ENCODE assay signal across 28 mouse cellular contexts in genomic region chr4:16232483-16232882, GRCm38 (mm10).
DNase-seq lines count a peak whose midpoint lies in the region; ATAC-seq and TF ChIP-seq lines count a peak whose summit lies in the region.
"Had no signal": no experiment of that assay in that cellular context is flagged by ENCODE, and none has a peak within 500 bp of the region (broad histone marks: within the 10 kb centered on the region; RNA-seq: fewer than 3 reads in every experiment).

No protein-coding gene starts in this region.

- H3K4me2 ChIP-seq in midbrain, embryonic 14.5 days (ENCODE audit: low read length), result no peak overlapping the region
- H3K4me2 ChIP-seq: heart, embryonic 13.5 days; hindbrain, embryonic 15.5 days; kidney, embryonic 15.5 days; liver, embryonic 11.5 days; lung, embryonic 15.5 days; neural tube, embryonic 15.5 days; stomach, embryonic 15.5 days had no signal

- WGBS in midbrain, embryonic 14.5 days, result 88% methylated on average over 8 of the region's 8 CpGs
- 91% methylated on average over 8 of the region's 8 CpGs for WGBS in midbrain, embryonic 10.5 days
- 92% methylated on average over 8 of the region's 8 CpGs for WGBS in thymus, adult 2 months

- H3K27ac ChIP-seq in left cerebral cortex, adult 2 months, result no peak overlapping the region
- no peak overlapping the region for H3K27ac ChIP-seq in midbrain, embryonic 14.5 days (replicated peaks; ENCODE audit: low read depth, low read length)
- H3K27ac ChIP-seq in midbrain, embryonic 10.5 days (replicated peaks), result no peak overlapping the region
- H3K27ac ChIP-seq in thymus, adult 2 months (ENCODE audit: control insufficient read depth, insufficient read depth, low read length), result no peak overlapping the region
- H3K27ac ChIP-seq: gastrocnemius, adult 2 months; heart, adult 2 months; heart, embryonic 13.5 days; hindbrain, embryonic 15.5 days; kidney, embryonic 15.5 days; lung, embryonic 15.5 days; neural tube, embryonic 15.5 days; stomach, embryonic 15.5 days had no signal

- TF ChIP-seq POLR2A in thymus, adult 2 months (IDR thresholded peaks at IDR 0.05; ENCODE audit: control insufficient read depth, extremely low read depth, insufficient read depth, low read length, poor library complexity), result no peak

- H3K27me3 ChIP-seq in midbrain, embryonic 14.5 days (ENCODE audit: control insufficient read depth, insufficient read depth, low read length), result no peaks in the 10 kb centered on the region
- H3K27me3 ChIP-seq in midbrain, embryonic 10.5 days (ENCODE audit: low read depth, poor library complexity, severe bottlenecking), result no peaks in the 10 kb centered on the region
- H3K27me3 ChIP-seq in thymus, adult 2 months (ENCODE audit: control insufficient read depth, insufficient read depth, low read length), result no peaks in the 10 kb centered on the region
- H3K27me3 ChIP-seq: heart, embryonic 13.5 days; hindbrain, embryonic 15.5 days; kidney, embryonic 15.5 days; lung, embryonic 15.5 days; neural tube, embryonic 15.5 days; Patski; stomach, embryonic 15.5 days had no signal

- H3K4me3 ChIP-seq in left cerebral cortex, adult 2 months, result no peak overlapping the region
- H3K4me3 ChIP-seq in midbrain, embryonic 14.5 days (replicated peaks; ENCODE audit: low read depth, low read length), result no peak overlapping the region
- no peak overlapping the region for H3K4me3 ChIP-seq in midbrain, embryonic 10.5 days
- H3K4me3 ChIP-seq in thymus, adult 2 months (ENCODE audit: control insufficient read depth, insufficient read depth, low read length), result no peak overlapping the region
- H3K4me3 ChIP-seq: gastrocnemius, adult 2 months; heart, adult 2 months; heart, embryonic 13.5 days; hindbrain, embryonic 15.5 days; kidney, embryonic 15.5 days; lung, embryonic 15.5 days; neural tube, embryonic 15.5 days; stomach, embryonic 15.5 days had no signal

- 0 out of 2 replicates have a peak, but pooled peaks have one; percentile 31 for ATAC-seq in midbrain, embryonic 14.5 days (ENCODE audit: low FRiP score, low TSS enrichment)
- ATAC-seq: forebrain, embryonic 16.5 days; Patski had no signal

- intact Hi-C loops in left cerebral cortex, postnatal 4 days (cut with DNase I), result no loop called here
- intact Hi-C loops in left cerebral cortex, adult 2 months (cut with DNase I), result no loop called here

- H3K9ac ChIP-seq in midbrain, embryonic 14.5 days (replicated peaks; ENCODE audit: low read length), result no peak overlapping the region
- H3K9ac ChIP-seq: heart, embryonic 13.5 days; hindbrain, embryonic 15.5 days; kidney, embryonic 15.5 days; lung, embryonic 15.5 days; neural tube, embryonic 15.5 days; stomach, embryonic 15.5 days had no signal

- DNase-seq in cerebellum, postnatal 14 days, result peak; percentile 22 to 43
- no peak for DNase-seq in cerebellum, adult 9-10 months
- DNase-seq in left cerebral cortex, postnatal 4 days, result peak; percentile 41
- no peak for DNase-seq in left cerebral cortex, adult 2 months (ENCODE audit: extremely low spot score in 1 of 2, low spot score in 2 of 2)
- DNase-seq in midbrain, embryonic 14.5 days, result no peak
- no peak for DNase-seq in midbrain, embryonic 10.5 days (ENCODE audit: low spot score)
- DNase-seq in thymus, adult 2 months, result no peak
- DNase-seq: adrenal gland, postnatal 10 days; cerebellum, adult 8-10 months; gastrocnemius, adult 2 months; gastrocnemius, postnatal 36 days; heart, adult 2 months; heart, postnatal 10 days; kidney, adult 18-20 months; kidney, postnatal 25 days; retina, postnatal 1 day; right cerebral cortex, postnatal 14 days; thymus, postnatal 25 days had no signal

- H3K36me3 ChIP-seq in midbrain, embryonic 14.5 days (ENCODE audit: control insufficient read depth, insufficient read depth, low read length), result no peaks in the 10 kb centered on the region
- no peaks in the 10 kb centered on the region for H3K36me3 ChIP-seq in midbrain, embryonic 10.5 days
- no peaks in the 10 kb centered on the region for H3K36me3 ChIP-seq in thymus, adult 2 months (ENCODE audit: control insufficient read depth, insufficient read depth, low read length)
- H3K36me3 ChIP-seq: G1E; heart, embryonic 13.5 days; hindbrain, embryonic 15.5 days; kidney, embryonic 15.5 days; lung, embryonic 15.5 days; neural tube, embryonic 15.5 days; stomach, embryonic 15.5 days had no signal

- H3K4me1 ChIP-seq in midbrain, embryonic 14.5 days (ENCODE audit: control insufficient read depth, insufficient read depth, low read length), result no peaks in the 10 kb centered on the region
- no peaks in the 10 kb centered on the region for H3K4me1 ChIP-seq in midbrain, embryonic 10.5 days
- no peaks in the 10 kb centered on the region for H3K4me1 ChIP-seq in thymus, adult 2 months (replicated peaks; ENCODE audit: control insufficient read depth, insufficient read depth, low read length)
- H3K4me1 ChIP-seq: heart, embryonic 13.5 days; hindbrain, embryonic 15.5 days; kidney, embryonic 15.5 days; lung, embryonic 15.5 days; neural tube, embryonic 15.5 days; stomach, embryonic 15.5 days had no signal

- no peak for TF ChIP-seq CTCF in left cerebral cortex, adult 2 months (IDR thresholded peaks at IDR 0.05)
- no peak for TF ChIP-seq CTCF in thymus, adult 2 months (IDR thresholded peaks at IDR 0.05; ENCODE audit: borderline replicate concordance, control insufficient read depth, extremely low read depth, insufficient read depth, low read length, poor library complexity)

- no peaks in the 10 kb centered on the region for H3K9me3 ChIP-seq in midbrain, embryonic 14.5 days (ENCODE audit: control insufficient read depth, low read length)
- H3K9me3 ChIP-seq in midbrain, embryonic 10.5 days (replicated peaks), result no peaks in the 10 kb centered on the region
- H3K9me3 ChIP-seq: G1E; heart, embryonic 13.5 days; hindbrain, embryonic 15.5 days; kidney, embryonic 15.5 days; lung, embryonic 15.5 days; neural tube, embryonic 15.5 days; stomach, embryonic 15.5 days had no signal

Comparison
In these comparisons a context has a peak if more than half of its experiments do, and no peak if none do; other contexts are left out.
1. DNase-seq: peak in cerebellum, postnatal 14 days (2 of 2) and left cerebral cortex, postnatal 4 days (single experiment); none in cerebellum, adult 9-10 months (single experiment), left cerebral cortex, adult 2 months (0 of 2), midbrain, embryonic 14.5 days (single experiment), midbrain, embryonic 10.5 days (single experiment) and thymus, adult 2 months (single experiment).